Mouse (Mus musculus) midbrain, embryonic 14.5 days (tissue): Measurements from ENCODE around the gene Scn3b. TPM values are rescaled to one million over a fixed set of nuclear protein-coding genes. Genes with fewer than 3 reads are reported as not detected.
A peak's percentile ranks its signal among the peaks of the same experiment; 100 is the strongest.

ENCODE experiments used
- ATAC-seq: fragments of 200-750 bp; cut with Nextera tagmentation; 2 replicates; pipeline ENCODE4 v1.8.0; 2017; ENCODE audit warnings: moderate number of reproducible peaks, moderate library complexity; ENCODE audit not compliant: low FRiP score, low TSS enrichment
- DNase-seq: peaks from one replicate; pipeline ENCODE4 v3.0.0-alpha.2; 2015
- H3K27ac ChIP-seq: fragments of 300-500 bp; sonication (generic); replicated peaks from 2 replicates; pipeline ENCODE4 v1.5.1; 2014; ENCODE audit warnings: mild to moderate bottlenecking, low read depth, low read length, moderate library complexity
- H3K27me3 ChIP-seq: fragments of 300-500 bp; sonication (generic); 2 replicates; pipeline ENCODE4 v1.6.1; 2014; ENCODE audit warnings: low read length, control low read depth, mixed read lengths; ENCODE audit not compliant: control insufficient read depth, insufficient read depth
- H3K36me3 ChIP-seq: fragments of 300-500 bp; sonication (generic); 2 replicates; pipeline ENCODE4 v1.6.1; 2014; ENCODE audit warnings: low read length, control low read depth; ENCODE audit not compliant: control insufficient read depth, insufficient read depth
- H3K4me1 ChIP-seq: fragments of 300-500 bp; sonication (generic); 2 replicates; pipeline ENCODE4 v1.6.1; 2014; ENCODE audit warnings: mild to moderate bottlenecking, antibody characterized with exemption, low read length, control low read depth; ENCODE audit not compliant: control insufficient read depth, insufficient read depth
- H3K4me2 ChIP-seq: fragments of 300-500 bp; sonication (generic); 2 replicates; pipeline ENCODE4 v1.6.1; 2014; ENCODE audit warnings: mild to moderate bottlenecking, low read length, moderate library complexity
- H3K4me3 ChIP-seq: fragments of 300-500 bp; sonication (generic); replicated peaks from 2 replicates; pipeline ENCODE4 v1.5.1; 2014; ENCODE audit warnings: low read depth, low read length
- H3K9ac ChIP-seq: fragments of 300-500 bp; sonication (generic); replicated peaks from 2 replicates; pipeline ENCODE4 v1.6.1; 2014; ENCODE audit warnings: mild to moderate bottlenecking, low read length, moderate library complexity
- H3K9me3 ChIP-seq: fragments of 300-500 bp; sonication (generic); 2 replicates; pipeline ENCODE4 v1.6.1; 2016; ENCODE audit warnings: low read length, control low read depth, mixed read lengths; ENCODE audit not compliant: control insufficient read depth
- WGBS: fragments of 180-500 bp; shearing (Covaris S2); extraction: QIAGEN DNeasy Blood & Tissue Kit; methylation state at CpG from one replicate; pipeline ENCODE4 v1.1.7; 2014; 5-methylcytosine and 5-hydroxymethylcytosine counted together
- polyA plus RNA-seq: library from polyadenylated mRNA; unstranded; fragments of >200 nt; fragmentation: Nextera tagmentation; extraction: Ambion mirVana; gene quantifications from 2 replicates; pipeline ENCODE4 v1.2.1, GENCODE M21; 2014

Gene Scn3b
- polyA plus RNA-seq, 1 experiment from 2014 or later = 154 TPM

- DNase-seq = no peak
- Histone ChIP-seq H3K36me3 (no peaks in the 10 kb centered on the region), H3K4me1 (no peaks in the 10 kb centered on the region), H3K27ac (no peak overlapping the region), H3K4me3 (no peak overlapping the region), H3K27me3 (no peaks in the 10 kb centered on the region), H3K9me3 (0 out of 2 replicates have a peak, but pooled peaks cover 4% of the 10 kb centered on the region), H3K4me2 (no peak overlapping the region), H3K9ac (no peak overlapping the region)
- 74% methylated on average over 3 of the region's 3 CpGs for WGBS
- ATAC-seq = no peak
Measured at GRCm38 (mm10) chr9:40252459-40252858, 16.6 kb upstream of the Scn3b start.

GRCm38 (mm10) chr9:40263874-40264273 is 5.1 kb upstream of the Scn3b start:
- Histone ChIP-seq H3K9ac (no peak overlapping the region), H3K4me2 (no peak overlapping the region), H3K4me1 (peaks cover 11% of the 10 kb centered on the region), H3K36me3 (no peaks in the 10 kb centered on the region), H3K27me3 (no peaks in the 10 kb centered on the region), H3K4me3 (no peak overlapping the region), H3K9me3 (no peaks in the 10 kb centered on the region), H3K27ac (no peak overlapping the region)
- no peak for DNase-seq
- no peak for ATAC-seq
- WGBS = 70% methylated on average over 6 of the region's 6 CpGs

GRCm38 (mm10) chr9:40268040-40268747 is 823 bp upstream of the Scn3b start:
- ATAC-seq (no peak; the same call in 1 of the 2 replicates), DNase-seq (peak; percentile 64)
- Histone ChIP-seq H3K9ac (peak overlapping the region; percentile 64), H3K4me1 (peaks cover 26% of the 10 kb centered on the region), H3K4me3 (peak overlapping the region; percentile 58), H3K36me3 (no peaks in the 10 kb centered on the region), H3K27me3 (no peaks in the 10 kb centered on the region), H3K9me3 (no peaks in the 10 kb centered on the region), H3K27ac (peak overlapping the region; percentile 26), H3K4me2 (peak overlapping the region; percentile 71)
- WGBS = 9% methylated on average over 21 of the region's 21 CpGs

GRCm38 (mm10) chr9:40268748-40269102 is 292 bp upstream of the Scn3b start:
- DNase-seq (no peak), ATAC-seq (peak; percentile 29; the same call in 1 of the 2 replicates)
- Histone ChIP-seq H3K27me3 (no peaks in the 10 kb centered on the region), H3K4me2 (peak overlapping the region; percentile 71), H3K27ac (peak overlapping the region; percentile 26), H3K9ac (peak overlapping the region; percentile 64), H3K36me3 (no peaks in the 10 kb centered on the region), H3K9me3 (no peaks in the 10 kb centered on the region), H3K4me1 (peaks cover 31% of the 10 kb centered on the region), H3K4me3 (peak overlapping the region; percentile 58)
- WGBS = 9% methylated on average over 4 of the region's 4 CpGs

GRCm38 (mm10) chr9:40269880-40270279 is 863 bp downstream of the Scn3b start:
- ATAC-seq (no peak), DNase-seq (peak; percentile 49)
- no peaks in the 10 kb centered on the region for H3K27me3 ChIP-seq
- H3K9me3 ChIP-seq = no peaks in the 10 kb centered on the region
- peaks cover 31% of the 10 kb centered on the region for H3K4me1 ChIP-seq
- H3K36me3 ChIP-seq = no peaks in the 10 kb centered on the region
- H3K4me3 ChIP-seq = peak overlapping the region; percentile 58
- peak overlapping the region; percentile 26 for H3K27ac ChIP-seq
- H3K9ac ChIP-seq = peak overlapping the region; percentile 64
- peak overlapping the region; percentile 71 for H3K4me2 ChIP-seq
- WGBS = 15% methylated on average over 8 of the region's 8 CpGs

- ATAC-seq = no peak
- Histone ChIP-seq H3K27me3 (no peaks in the 10 kb centered on the region), H3K27ac (no peak overlapping the region), H3K9ac (peak overlapping the region; percentile 64; the same call in 1 of the 2 replicates), H3K4me2 (peak overlapping the region; percentile 71), H3K9me3 (no peaks in the 10 kb centered on the region), H3K4me3 (peak overlapping the region; percentile 58), H3K36me3 (no peaks in the 10 kb centered on the region), H3K4me1 (peaks cover 31% of the 10 kb centered on the region)
- DNase-seq = no peak
- 53% methylated on average over 3 of the region's 3 CpGs for WGBS
Measured at GRCm38 (mm10) chr9:40271075-40271474, 2.1 kb downstream of the Scn3b start.

GRCm38 (mm10) chr9:40272822-40273221 is 3.8 kb downstream of the Scn3b start:
- H3K4me3 ChIP-seq = no peak overlapping the region
- peak overlapping the region; percentile 71 for H3K4me2 ChIP-seq
- DNase-seq (no peak), ATAC-seq (no peak)
- peaks cover 10% of the 10 kb centered on the region; the same call in 1 of the 2 replicates for H3K36me3 ChIP-seq
- no peaks in the 10 kb centered on the region for H3K27me3 ChIP-seq
- H3K9me3 ChIP-seq = no peaks in the 10 kb centered on the region
- H3K4me1 ChIP-seq = peaks cover 29% of the 10 kb centered on the region
- no peak overlapping the region for H3K27ac ChIP-seq
- 91% methylated on average over 7 of the region's 7 CpGs for WGBS
- H3K9ac ChIP-seq = no peak overlapping the region

- no peak for DNase-seq
- no peak overlapping the region for H3K4me3 ChIP-seq
- H3K27me3 ChIP-seq = no peaks in the 10 kb centered on the region
- peaks cover 21% of the 10 kb centered on the region; the same call in 1 of the 2 replicates for H3K4me1 ChIP-seq
- 90% methylated on average over 5 of the region's 5 CpGs for WGBS
- H3K27ac ChIP-seq = no peak overlapping the region
- no peak for ATAC-seq
- no peak overlapping the region for H3K4me2 ChIP-seq
- no peak overlapping the region for H3K9ac ChIP-seq
- H3K36me3 ChIP-seq = peaks cover 32% of the 10 kb centered on the region
- no peaks in the 10 kb centered on the region for H3K9me3 ChIP-seq
Measured at GRCm38 (mm10) chr9:40275904-40276303, 6.9 kb downstream of the Scn3b start.

- Histone ChIP-seq H3K4me1 (peaks cover 10% of the 10 kb centered on the region; the same call in 1 of the 2 replicates), H3K27me3 (no peaks in the 10 kb centered on the region), H3K36me3 (peaks cover 46% of the 10 kb centered on the region), H3K9me3 (no peaks in the 10 kb centered on the region), H3K4me3 (no peak overlapping the region), H3K4me2 (no peak overlapping the region), H3K9ac (no peak overlapping the region), H3K27ac (no peak overlapping the region)
- WGBS = 89% methylated on average over 3 of the region's 3 CpGs
- ATAC-seq (no peak), DNase-seq (no peak)
Measured at GRCm38 (mm10) chr9:40277671-40278070, 8.7 kb downstream of the Scn3b start.
